Mouse (Mus musculus): ENCODE results near the gene Taf1b.

DNA sequence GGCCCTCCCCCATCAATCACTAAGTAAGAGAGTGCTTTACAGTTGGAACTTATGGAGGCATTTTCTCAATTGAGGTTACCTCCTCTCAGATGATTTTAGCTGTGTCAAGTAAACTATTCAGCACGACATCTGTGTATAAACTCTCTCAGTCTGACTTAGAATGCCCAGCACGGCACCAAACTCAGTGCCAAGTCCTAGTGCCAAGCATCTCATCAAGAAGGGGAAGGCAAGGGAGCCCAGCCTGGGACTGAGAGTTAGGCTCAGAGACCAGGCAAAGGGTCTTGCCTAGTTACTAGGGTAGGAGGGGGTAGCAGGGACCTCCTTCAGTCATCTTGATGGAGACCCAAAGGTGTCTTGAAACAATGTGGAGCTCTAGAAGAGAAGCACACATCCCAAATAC lies 29.2 kb upstream of the Taf1b start:
- no peak for TF ChIP-seq CTCF (IDR thresholded peaks at IDR 0.05)
- TF ChIP-seq EP300 (IDR thresholded peaks at IDR 0.05): no peak

Measured in lung, postnatal 0 days (tissue).